Mouse (Mus musculus) liver, embryonic 12.5 days (tissue): ENCODE results near the gene Gpr141. TPM values are rescaled to one million over a fixed set of nuclear protein-coding genes. Genes with fewer than 3 reads are reported as not detected.

ENCODE experiments used
- ATAC-seq: fragments of 200-750 bp; cut with Nextera tagmentation; 2 replicates; pipeline ENCODE4 v1.8.0; 2017; ENCODE audit warnings: moderate number of reproducible peaks, mild to moderate bottlenecking, moderate library complexity
- H3K27ac ChIP-seq: fragments of 300-500 bp; sonication (generic); 2 replicates; pipeline ENCODE4 v1.5.1; 2016; ENCODE audit warnings: mild to moderate bottlenecking
- H3K27me3 ChIP-seq: fragments of 300-500 bp; sonication (generic); replicated peaks from 2 replicates; pipeline ENCODE4 v1.6.1; 2016; ENCODE audit warnings: mild to moderate bottlenecking, moderate library complexity
- H3K36me3 ChIP-seq: fragments of 300-500 bp; sonication (generic); 2 replicates; pipeline ENCODE4 v1.6.1; 2016; ENCODE audit warnings: mild to moderate bottlenecking, moderate library complexity
- H3K4me1 ChIP-seq: fragments of 300-500 bp; sonication (generic); 2 replicates; pipeline ENCODE4 v1.6.1; 2016
- H3K4me2 ChIP-seq: fragments of 300-500 bp; sonication (generic); 2 replicates; pipeline ENCODE4 v1.6.1; 2016; ENCODE audit warnings: mild to moderate bottlenecking, moderate library complexity
- H3K4me3 ChIP-seq: fragments of 300-500 bp; sonication (generic); 2 replicates; pipeline ENCODE4 v1.5.1; 2016; ENCODE audit warnings: mild to moderate bottlenecking, moderate library complexity
- H3K9ac ChIP-seq: fragments of 300-500 bp; sonication (generic); 2 replicates; pipeline ENCODE4 v1.6.1; 2016; ENCODE audit warnings: mild to moderate bottlenecking, moderate library complexity
- H3K9me3 ChIP-seq: fragments of 300-500 bp; sonication (generic); replicated peaks from 2 replicates; pipeline ENCODE4 v1.6.1; 2016; ENCODE audit warnings: mild to moderate bottlenecking, moderate library complexity
- whole genome bisulfite sequencing: fragments of 180-500 bp; shearing (Covaris S2); methylation state at CpG from one replicate; pipeline ENCODE4 v1.1.7; 2016; ENCODE audit not compliant: insufficient replicate concordance; 5-methylcytosine and 5-hydroxymethylcytosine counted together
- polyA plus RNA-seq: library from polyadenylated mRNA; unstranded; fragments of >200 nt; fragmentation: Nextera tagmentation; extraction: Ambion mirVana; gene quantifications from 2 replicates; pipeline ENCODE4 v1.2.1, GENCODE M21; 2016

Gpr141 gene
- polyA plus RNA-seq = 0.96 and 1.2 TPM in 2 replicates

DNA sequence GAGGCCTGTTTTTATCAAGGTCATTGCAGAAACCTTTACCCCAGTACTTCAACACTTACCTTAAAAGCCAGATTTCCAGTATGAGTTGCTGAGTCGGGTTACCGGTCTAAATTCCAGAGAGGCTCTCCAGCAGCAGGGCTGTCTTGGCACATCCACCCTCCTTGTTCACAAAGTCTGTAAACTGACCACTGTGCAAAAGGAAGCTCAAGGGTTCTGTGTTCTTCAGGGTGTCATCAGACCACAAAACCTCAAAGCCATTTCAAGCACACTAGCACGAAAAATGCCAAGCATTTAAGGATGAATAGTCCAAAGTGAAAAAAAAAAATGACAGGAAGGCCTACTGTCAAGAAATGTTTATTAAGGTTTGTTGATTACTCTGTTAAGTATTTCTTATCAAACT lies at the start of gene Gpr141:
TSS of gene Gpr141 (minus strand) at position 187 of the 400 bp plus-strand sequence.
- WGBS = 30% methylated on average over 3 of the region's 3 CpGs
- H3K9me3 ChIP-seq = no peaks in the 10 kb centered on the region
- H3K9ac ChIP-seq = no peak within 1 kb of the TSS
- ATAC-seq = no peak
- H3K27ac ChIP-seq = no peak within 1 kb of the TSS
- no peaks in the 10 kb centered on the region for H3K36me3 ChIP-seq
- no peak within 1 kb of the TSS for H3K4me3 ChIP-seq
- no peak within 1 kb of the TSS for H3K4me2 ChIP-seq
- H3K27me3 ChIP-seq = no peaks in the 10 kb centered on the region
- no peaks in the 10 kb centered on the region for H3K4me1 ChIP-seq

DNA sequence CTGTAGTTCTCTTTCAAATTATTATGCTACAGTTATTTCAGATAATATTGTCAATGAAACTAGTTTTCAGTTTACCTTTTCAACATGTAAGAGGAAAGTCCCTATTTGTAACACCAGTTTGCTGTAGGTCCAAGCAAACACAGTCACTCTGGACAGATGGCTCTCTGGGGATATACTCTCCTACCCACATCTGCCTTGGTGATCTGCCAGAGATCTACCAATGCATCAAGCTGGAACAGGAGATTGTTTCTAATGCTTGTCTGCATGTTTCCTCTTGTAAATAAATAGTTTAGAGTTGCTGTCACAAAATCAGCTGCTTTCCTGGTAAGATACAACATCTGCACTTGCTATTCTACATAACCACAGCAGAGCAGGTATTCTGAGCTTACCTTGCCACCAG lies 40.2 kb upstream of the Gpr141 start:
- H3K9ac ChIP-seq = no peak overlapping the region
- H3K9me3 ChIP-seq = no peaks in the 10 kb centered on the region
- no peak overlapping the region for H3K4me3 ChIP-seq
- no peak overlapping the region for H3K27ac ChIP-seq
- no peaks in the 10 kb centered on the region for H3K36me3 ChIP-seq
- H3K4me1 ChIP-seq = no peaks in the 10 kb centered on the region
- H3K27me3 ChIP-seq = no peaks in the 10 kb centered on the region
- no peak overlapping the region for H3K4me2 ChIP-seq
- ATAC-seq = no peak

DNA sequence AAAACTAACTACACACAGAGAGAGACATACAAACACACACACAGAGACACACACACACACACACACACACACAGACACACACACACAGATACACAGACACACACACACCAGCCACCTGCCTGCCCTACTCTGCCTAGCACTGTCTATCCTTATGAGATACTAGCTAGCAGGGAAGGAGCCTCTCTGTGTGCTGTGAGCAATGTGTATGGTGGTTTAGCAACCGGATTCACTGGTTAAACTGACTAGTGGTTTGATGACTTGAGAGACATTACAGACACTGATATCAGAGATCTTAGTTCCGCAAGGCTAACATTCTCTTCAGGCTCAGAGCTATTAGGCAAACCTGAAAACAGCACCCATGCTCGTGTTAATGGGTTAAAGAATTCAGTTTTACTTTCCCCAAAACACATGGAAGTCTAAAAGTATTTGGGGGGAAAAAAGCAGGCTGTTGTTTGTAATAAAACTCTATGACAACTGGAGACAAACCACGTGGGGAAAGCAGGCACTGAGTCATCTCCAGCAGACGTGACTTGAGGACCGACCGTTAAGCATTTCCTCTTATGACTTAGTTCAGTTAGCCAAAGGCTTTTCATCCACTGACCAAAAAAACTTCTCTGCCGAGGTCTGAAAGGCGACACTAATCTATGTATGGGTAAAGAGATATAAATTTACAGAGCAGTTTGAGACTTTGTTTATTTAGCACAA lies 30.7 kb upstream of the Gpr141 start:
- WGBS = 22% methylated on average over 9 of the region's 9 CpGs
- Histone ChIP-seq H3K4me3 (no peak overlapping the region), H3K27ac (no peak overlapping the region), H3K4me2 (no peak overlapping the region), H3K36me3 (no peaks in the 10 kb centered on the region), H3K9ac (no peak overlapping the region), H3K4me1 (0 out of 2 replicates have a peak, but pooled peaks cover 3% of the 10 kb centered on the region), H3K27me3 (no peaks in the 10 kb centered on the region), H3K9me3 (no peaks in the 10 kb centered on the region)
- ATAC-seq = no peak

DNA sequence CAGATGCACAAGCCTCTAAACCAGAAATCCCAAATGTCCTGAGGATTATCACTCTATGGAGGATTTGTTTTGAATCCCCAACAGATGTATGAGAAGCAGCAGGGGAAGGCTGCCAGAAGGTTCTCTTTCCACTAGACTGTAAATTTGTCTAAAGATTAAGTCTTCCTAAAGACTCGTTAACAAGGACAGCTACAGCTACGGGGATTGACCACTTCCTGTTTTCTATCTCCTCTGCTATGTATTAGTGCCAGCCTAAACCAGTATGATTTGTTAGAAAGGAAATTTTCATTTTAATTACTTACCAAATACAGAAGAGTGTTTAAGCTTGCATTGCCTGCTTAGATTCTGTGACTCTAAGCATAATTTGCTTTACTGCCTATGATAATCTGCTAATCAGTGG lies 30.0 kb upstream of the Gpr141 start:
- Histone ChIP-seq H3K36me3 (no peaks in the 10 kb centered on the region), H3K9ac (no peak overlapping the region), H3K27me3 (no peaks in the 10 kb centered on the region), H3K4me1 (0 out of 2 replicates have a peak, but pooled peaks cover 3% of the 10 kb centered on the region), H3K4me2 (no peak overlapping the region), H3K9me3 (no peaks in the 10 kb centered on the region), H3K4me3 (no peak overlapping the region), H3K27ac (no peak overlapping the region)
- WGBS = 19% methylated on average over 2 of the region's 2 CpGs
- no peak for ATAC-seq

DNA sequence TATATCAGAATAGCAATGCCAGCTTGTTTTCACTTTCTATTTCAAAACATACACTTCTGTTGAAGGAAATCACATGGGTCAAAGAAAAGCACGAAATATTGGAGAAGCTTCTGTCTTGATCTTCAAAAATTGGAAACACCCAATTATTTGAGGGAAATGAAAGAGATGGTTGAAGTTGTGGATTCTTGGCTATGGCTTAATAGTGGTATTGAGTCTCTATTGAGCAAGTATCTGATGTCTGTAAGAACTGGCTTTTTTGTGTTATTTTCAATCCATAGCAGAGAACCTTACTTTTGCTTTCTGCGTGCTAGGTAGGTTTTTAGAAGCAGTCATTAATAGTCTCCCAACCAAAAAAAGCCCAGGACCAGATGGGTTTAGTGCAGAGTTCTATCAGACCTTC lies 19.4 kb upstream of the Gpr141 start:
- no peak overlapping the region for H3K4me3 ChIP-seq
- H3K4me1 ChIP-seq = no peaks in the 10 kb centered on the region
- no peak for ATAC-seq
- no peaks in the 10 kb centered on the region for H3K36me3 ChIP-seq
- H3K27me3 ChIP-seq = no peaks in the 10 kb centered on the region
- 60% methylated on average over 2 of the region's 2 CpGs for WGBS
- no peak overlapping the region for H3K9ac ChIP-seq
- H3K9me3 ChIP-seq = no peaks in the 10 kb centered on the region
- no peak overlapping the region for H3K4me2 ChIP-seq
- no peak overlapping the region for H3K27ac ChIP-seq

DNA sequence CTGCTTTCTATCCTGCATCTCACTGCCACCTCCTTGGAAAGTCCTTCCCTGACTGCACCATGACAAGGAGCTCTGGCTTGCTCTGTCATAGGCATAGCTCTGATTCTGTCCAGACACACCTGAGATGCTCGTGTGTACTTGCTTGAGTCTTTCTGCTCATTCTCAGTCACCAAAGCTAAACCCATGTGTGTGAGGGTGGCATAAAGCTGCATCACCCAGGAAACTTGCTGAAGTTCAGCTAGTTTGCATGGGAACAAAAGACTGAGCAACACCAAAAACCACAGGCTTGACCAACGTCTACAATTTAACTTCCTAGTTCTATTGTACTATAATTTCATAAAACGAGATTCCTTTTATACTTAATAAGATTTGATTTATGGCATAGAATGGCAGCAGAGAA lies 18.6 kb upstream of the Gpr141 start:
- Histone ChIP-seq H3K4me3 (no peak overlapping the region), H3K27ac (no peak overlapping the region), H3K27me3 (no peaks in the 10 kb centered on the region), H3K9ac (no peak overlapping the region), H3K4me2 (no peak overlapping the region), H3K9me3 (no peaks in the 10 kb centered on the region), H3K4me1 (no peaks in the 10 kb centered on the region), H3K36me3 (no peaks in the 10 kb centered on the region)
- WGBS = 46% methylated on average over 3 of the region's 3 CpGs
- ATAC-seq = no peak

DNA sequence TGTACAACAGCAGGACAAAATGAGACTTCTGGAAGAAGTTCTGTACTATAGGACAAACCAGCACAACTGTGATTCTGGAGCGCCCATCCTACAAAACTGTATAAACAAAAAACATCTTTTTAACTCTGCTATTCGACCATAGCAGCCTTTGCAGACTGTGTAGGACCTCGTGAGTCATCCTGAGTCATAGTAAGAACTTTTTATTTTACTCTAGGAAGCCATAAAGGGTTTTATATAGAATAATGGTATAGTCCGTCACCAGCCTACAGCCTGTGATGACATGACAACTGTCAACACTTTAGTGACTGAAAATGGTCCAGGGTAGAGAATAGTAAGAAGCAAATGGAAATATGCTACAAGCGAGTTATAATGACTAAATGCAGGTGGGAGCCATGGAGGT lies 17.6 kb upstream of the Gpr141 start:
- Histone ChIP-seq H3K4me1 (no peaks in the 10 kb centered on the region), H3K4me3 (no peak overlapping the region), H3K27me3 (no peaks in the 10 kb centered on the region), H3K9me3 (no peaks in the 10 kb centered on the region), H3K9ac (no peak overlapping the region), H3K4me2 (no peak overlapping the region), H3K36me3 (no peaks in the 10 kb centered on the region), H3K27ac (no peak overlapping the region)
- ATAC-seq = no peak
- WGBS = 50% methylated on average over 5 of the region's 5 CpGs

DNA sequence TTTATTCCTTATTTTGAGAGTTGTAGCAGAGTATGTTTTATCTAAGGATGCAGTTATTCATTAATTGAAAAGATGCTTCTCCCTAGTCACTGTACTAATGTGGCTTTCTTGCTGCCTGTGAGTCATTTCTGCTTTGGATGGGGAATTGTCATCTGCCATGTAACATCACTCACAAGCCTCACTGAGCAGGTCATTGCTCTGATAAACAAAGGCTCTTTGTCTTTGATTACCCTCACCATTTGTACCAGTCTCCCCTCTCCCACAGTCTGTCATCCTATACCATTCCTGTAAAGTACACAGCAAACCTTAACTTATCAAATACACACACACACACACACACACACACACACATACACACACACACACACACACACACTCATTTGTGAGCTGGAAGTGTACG lies 16.1 kb upstream of the Gpr141 start:
- H3K4me1 ChIP-seq = no peaks in the 10 kb centered on the region
- no peak overlapping the region for H3K9ac ChIP-seq
- no peak overlapping the region for H3K27ac ChIP-seq
- no peaks in the 10 kb centered on the region for H3K9me3 ChIP-seq
- H3K36me3 ChIP-seq = no peaks in the 10 kb centered on the region
- H3K4me2 ChIP-seq = no peak overlapping the region
- no peak overlapping the region for H3K4me3 ChIP-seq
- 63% methylated on average over 1 of the region's 1 CpGs for WGBS
- no peak for ATAC-seq
- no peaks in the 10 kb centered on the region for H3K27me3 ChIP-seq

DNA sequence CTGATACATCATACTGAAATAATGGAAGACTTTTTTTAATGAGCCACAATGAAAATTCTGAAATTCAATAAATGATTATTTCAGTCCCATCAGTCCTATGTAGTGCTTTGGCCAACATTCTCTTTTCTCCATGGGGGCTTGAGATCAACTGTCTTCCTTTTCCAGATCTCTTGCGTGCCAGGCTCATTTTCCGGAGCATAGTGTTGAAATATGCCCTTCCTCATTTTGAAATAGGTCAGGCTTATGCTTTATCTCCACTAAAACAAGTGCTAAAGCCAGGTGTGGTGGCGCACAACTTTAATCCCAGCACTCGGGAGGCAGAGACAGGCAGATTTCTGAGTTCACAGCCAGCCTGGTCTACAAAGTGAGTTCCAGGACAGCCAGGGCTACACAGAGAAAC lies 6.5 kb upstream of the Gpr141 start:
- Histone ChIP-seq H3K36me3 (no peaks in the 10 kb centered on the region), H3K4me2 (no peak overlapping the region), H3K4me1 (no peaks in the 10 kb centered on the region), H3K9ac (no peak overlapping the region), H3K9me3 (no peaks in the 10 kb centered on the region), H3K4me3 (no peak overlapping the region), H3K27me3 (no peaks in the 10 kb centered on the region), H3K27ac (no peak overlapping the region)
- WGBS = 70% methylated on average over 4 of the region's 4 CpGs
- ATAC-seq = no peak

DNA sequence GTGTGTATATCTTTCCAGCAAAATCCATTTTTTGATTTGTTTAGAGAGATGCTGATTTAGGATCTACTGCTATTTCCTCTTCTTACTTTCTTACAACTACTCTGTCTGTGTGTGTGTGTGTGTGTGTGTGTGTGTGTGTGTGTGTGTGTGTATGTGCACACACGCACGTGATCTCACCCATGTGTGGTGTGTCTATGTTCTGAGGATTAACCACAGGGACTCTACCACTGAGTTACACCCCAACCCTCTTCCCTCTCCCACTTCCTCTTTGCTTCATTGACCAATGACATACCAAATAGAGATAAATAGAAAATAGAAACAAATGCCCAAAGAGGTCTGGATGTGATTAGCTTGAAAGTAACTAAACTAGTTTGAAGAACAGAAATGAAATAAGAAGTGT lies 4.0 kb upstream of the Gpr141 start:
- H3K9me3 ChIP-seq = no peaks in the 10 kb centered on the region
- no peaks in the 10 kb centered on the region for H3K27me3 ChIP-seq
- H3K4me1 ChIP-seq = no peaks in the 10 kb centered on the region
- WGBS = 17% methylated on average over 2 of the region's 2 CpGs
- no peak overlapping the region for H3K4me2 ChIP-seq
- H3K36me3 ChIP-seq = no peaks in the 10 kb centered on the region
- no peak overlapping the region for H3K27ac ChIP-seq
- ATAC-seq = no peak
- no peak overlapping the region for H3K4me3 ChIP-seq
- no peak overlapping the region for H3K9ac ChIP-seq

DNA sequence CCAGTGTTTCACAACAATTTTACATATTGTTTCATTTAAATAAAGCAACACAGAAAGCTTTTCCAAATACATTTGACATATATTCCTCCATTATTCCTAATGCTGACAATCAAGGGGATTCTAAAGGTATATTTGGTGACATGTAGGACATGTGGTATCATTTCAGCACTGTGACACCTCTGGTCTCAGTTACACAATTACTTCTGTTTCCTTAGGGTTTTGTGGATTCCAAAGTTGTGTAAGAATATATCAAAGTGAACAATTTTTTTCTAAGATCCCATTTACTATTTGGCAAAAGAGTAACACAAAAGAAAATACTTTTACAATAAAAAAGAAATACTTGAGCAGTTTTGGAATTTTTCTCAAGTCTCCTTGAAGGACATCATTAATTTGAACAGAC lies 2.4 kb downstream of the Gpr141 start:
- no peaks in the 10 kb centered on the region for H3K9me3 ChIP-seq
- no peak overlapping the region for H3K4me3 ChIP-seq
- H3K27ac ChIP-seq = no peak overlapping the region
- H3K4me2 ChIP-seq = no peak overlapping the region
- H3K4me1 ChIP-seq = no peaks in the 10 kb centered on the region
- no peak overlapping the region for H3K9ac ChIP-seq
- ATAC-seq = no peak
- no peaks in the 10 kb centered on the region for H3K36me3 ChIP-seq
- H3K27me3 ChIP-seq = no peaks in the 10 kb centered on the region

DNA sequence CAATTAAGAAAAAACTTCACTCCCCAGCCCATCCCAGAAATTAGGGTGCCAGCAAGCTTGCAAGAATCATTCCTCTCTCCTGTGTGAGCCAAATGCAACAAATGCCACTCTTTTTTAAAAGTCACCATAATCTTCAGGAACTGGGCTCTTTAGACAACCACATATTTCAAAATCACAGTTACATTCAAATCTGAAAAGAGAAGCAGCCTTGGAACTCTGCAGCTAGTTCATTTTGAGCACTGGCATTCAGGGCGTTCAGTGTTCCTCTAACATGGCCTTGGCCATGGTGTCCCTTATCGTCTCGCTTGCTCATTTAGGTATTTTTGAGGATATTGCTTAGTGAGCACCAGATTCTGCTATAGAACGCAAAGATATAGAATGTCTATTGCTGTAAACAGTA lies 4.1 kb downstream of the Gpr141 start:
- Histone ChIP-seq H3K27ac (no peak overlapping the region), H3K4me2 (no peak overlapping the region), H3K4me1 (no peaks in the 10 kb centered on the region), H3K9me3 (no peaks in the 10 kb centered on the region), H3K27me3 (no peaks in the 10 kb centered on the region), H3K4me3 (no peak overlapping the region), H3K36me3 (no peaks in the 10 kb centered on the region), H3K9ac (no peak overlapping the region)
- no peak for ATAC-seq
- WGBS = 75% methylated on average over 4 of the region's 4 CpGs

DNA sequence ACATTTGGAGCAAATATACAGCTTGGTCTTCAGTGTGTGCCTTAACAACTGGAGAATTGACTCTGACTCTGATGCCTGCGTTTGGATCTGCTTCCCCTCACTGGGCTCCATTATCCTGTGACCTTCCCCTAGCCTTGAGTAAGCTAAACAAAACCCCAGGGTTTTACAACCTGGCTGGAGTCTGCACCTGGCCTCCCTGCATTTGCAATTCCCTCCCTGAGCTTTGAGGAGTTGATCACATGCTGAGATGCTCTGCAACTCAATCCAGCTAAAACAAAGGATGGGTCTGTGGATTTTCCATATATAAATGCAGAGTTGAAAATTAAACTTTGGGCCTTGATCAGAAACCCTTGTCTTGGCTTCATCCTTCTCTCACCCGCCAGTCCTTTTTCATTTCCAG lies 4.8 kb downstream of the Gpr141 start:
- H3K36me3 ChIP-seq = no peaks in the 10 kb centered on the region
- no peaks in the 10 kb centered on the region for H3K9me3 ChIP-seq
- no peak overlapping the region for H3K4me3 ChIP-seq
- no peaks in the 10 kb centered on the region for H3K4me1 ChIP-seq
- no peak for ATAC-seq
- H3K27me3 ChIP-seq = no peaks in the 10 kb centered on the region
- H3K4me2 ChIP-seq = no peak overlapping the region
- 52% methylated on average over 2 of the region's 2 CpGs for WGBS
- no peak overlapping the region for H3K27ac ChIP-seq
- no peak overlapping the region for H3K9ac ChIP-seq
